Mouse (Mus musculus): ENCODE results near the gene Rnaset2a.
"Not testable (repeated sequence)": the region's sequence is repeated elsewhere in the genome, so short reads cannot be mapped to it uniquely, and the experiment has no call there.

Gene Rnaset2a

DNA sequence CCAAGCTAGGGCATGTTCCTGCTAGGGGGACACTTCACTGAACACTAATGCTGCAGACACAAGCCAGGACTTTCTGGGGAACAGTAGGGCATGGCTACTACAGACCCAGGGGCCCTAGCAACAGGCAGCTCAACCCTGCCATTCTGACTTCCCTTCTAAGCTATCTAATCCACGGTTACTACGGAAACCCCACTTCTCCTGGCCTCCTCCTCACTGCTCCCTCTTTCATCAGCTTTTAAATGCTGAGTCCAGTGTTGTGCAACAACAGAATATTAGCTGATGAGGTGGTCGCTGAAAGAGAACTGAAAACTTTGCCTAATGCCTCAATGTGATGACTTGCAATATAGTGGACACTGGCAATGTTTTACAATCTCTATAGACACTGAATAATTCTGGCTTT lies 7.7 kb downstream of the Rnaset2a start:
- DNase-seq (ENCODE audit: extremely low spot score, low read depth, low spot score), result not testable (repeated sequence)

DNA sequence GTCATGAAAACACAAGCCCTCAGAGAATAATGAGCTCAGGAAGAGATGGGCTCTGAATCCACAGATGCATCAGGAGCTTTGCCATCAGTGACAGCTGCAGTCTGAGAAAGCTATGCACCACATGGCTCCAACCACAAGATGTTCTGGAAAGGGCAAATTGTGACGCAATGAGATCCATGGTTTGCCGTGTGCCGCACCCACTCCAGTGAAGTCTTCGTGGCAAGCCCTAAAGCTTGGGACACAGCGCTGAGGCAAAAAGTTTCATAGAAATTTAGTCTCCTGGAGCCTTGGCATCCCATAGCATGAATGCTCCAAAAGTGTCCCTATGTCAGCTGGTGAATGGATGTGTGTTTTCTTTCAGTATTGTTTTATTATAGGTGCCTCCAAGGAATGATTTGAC lies 9.8 kb downstream of the Rnaset2a start:
- DNase-seq (ENCODE audit: extremely low spot score, low read depth, low spot score), result not testable (repeated sequence)

DNA sequence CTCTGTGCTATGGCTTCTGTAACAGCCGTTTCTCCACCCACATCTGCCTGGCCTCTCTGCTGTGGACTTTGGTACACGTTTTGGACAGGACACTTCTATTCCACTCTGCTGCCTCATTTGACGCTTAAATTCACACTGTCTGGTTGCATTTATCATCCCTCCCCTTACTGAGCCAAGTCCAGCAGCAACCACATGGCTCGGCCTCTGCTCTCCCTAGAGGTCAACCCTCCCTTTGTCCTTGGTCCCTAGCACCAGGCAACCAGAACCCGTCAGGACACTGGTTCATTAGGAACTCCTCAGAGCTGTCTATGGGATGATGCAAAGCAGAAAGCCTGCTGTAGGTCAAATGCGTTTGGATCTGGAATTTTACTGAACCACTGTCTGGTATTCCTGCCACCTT lies 17.0 kb downstream of the Rnaset2a start:
- not testable (repeated sequence) for DNase-seq (ENCODE audit: extremely low spot score, low read depth, low spot score)

DNA sequence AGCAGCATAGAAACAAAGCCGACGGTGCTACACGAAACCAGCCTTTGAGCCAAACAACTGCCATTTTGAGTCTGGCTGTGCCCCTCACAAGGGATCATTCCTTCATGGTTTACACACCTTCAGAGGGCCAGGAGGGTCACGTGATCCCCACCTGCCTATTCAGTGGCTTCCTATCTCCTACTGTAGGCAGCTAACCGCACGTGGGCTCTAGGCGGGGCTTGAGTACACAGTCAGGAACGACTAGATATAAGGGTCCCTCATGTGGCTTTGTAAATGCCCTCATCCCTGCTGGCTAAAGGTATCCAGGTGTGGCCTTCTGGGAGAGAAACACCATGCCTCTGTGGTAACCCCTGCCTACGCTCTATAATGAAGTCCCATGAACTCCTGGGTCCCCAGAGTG lies 18.3 kb downstream of the Rnaset2a start:
- not testable (repeated sequence) for DNase-seq (ENCODE audit: extremely low spot score, low read depth, low spot score)

DNA sequence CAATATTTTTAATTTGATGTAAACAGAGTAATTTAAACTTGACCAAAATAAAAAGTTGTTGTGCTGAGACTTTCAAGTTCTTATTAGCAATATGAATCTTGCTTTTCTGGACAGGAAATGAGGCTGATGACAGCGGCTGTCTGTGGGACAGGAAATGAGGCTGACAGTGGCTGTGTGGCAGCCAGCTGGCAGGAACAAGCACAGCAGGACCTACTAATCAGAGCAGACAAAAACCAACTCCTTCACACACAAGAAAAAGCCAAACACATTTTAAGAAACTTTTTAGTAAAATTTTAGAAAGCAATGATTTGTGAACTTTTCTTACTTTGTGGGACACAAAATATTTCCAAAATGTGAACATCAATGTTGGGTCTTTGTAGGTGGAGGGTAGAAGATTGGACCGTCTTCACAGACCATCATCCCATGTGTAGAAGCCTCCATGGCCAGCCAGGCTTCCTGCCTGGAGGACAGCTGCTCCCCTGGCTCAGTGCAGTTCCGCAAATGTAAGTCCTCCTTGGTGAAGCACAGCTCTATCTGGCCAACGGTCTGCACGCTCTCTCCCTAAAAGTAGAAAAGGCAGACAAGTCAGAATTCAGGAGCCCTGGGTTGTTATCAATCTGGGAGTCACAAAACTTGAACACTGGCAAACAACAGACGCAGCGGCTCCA lies 19.4 kb downstream of the Rnaset2a start:
- DNase-seq (ENCODE audit: extremely low spot score, low read depth, low spot score), result not testable (repeated sequence)

DNA sequence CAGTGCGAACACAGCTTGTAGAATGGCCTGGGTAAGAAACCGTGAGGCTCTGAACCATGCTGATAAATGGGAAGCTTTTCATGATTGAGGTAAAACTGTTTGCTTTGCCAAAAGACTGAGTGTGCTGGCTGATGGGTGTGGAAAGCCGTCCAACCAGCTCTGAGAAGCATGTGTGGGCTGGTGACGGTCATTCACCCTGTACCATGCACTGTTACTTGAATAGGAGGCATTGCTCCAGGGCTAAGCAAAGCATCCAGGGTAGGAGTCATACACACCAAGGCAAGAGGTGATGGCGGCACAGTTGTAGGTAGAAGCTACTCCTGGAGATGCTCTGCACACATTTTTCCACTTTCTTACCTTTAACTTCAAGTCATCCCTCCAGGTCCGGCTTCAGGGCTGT lies 23.3 kb downstream of the Rnaset2a start:
- not testable (repeated sequence) for DNase-seq (ENCODE audit: extremely low spot score, low read depth, low spot score)

DNA sequence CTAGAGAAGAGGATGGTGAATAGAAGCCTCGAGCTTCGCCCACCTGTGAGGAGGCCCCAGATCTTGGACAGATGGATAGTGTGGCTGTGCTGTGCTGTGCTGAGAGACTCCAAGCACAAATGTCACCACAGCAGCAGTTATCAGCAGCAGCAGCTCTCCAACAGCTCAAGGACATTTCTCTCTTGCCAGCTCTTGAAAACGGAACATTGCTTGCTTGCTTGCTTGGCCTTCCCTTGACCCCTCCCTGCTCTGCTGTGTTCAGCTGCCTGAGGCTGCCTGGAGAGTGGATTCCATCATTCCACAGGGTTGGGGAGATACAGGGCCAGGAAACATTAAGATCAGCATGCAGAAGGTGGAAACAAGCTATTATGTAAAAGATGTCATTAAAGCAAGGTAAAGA lies 24.9 kb downstream of the Rnaset2a start:
- DNase-seq (ENCODE audit: extremely low spot score, low read depth, low spot score), result not testable (repeated sequence)

DNA sequence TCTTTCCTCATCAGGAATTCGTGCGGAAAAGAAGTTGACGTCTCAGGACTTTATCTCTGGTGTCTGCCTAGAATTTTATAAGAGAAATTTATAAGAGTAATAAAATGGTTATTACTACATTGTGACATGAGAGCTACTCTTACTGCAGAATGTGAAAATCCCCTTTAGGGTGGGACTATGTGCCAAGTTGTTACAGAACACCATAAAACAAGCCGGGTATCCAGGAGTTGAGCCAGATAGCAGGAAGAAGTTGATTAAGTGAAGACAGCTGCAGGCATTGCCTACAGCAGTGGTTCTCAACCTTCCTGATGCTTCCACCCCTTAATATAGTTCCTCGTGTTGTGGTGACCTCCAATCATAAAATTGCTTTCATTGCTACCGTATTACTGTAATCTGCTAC lies 31.0 kb downstream of the Rnaset2a start:
- DNase-seq (ENCODE audit: extremely low spot score, low read depth, low spot score), result not testable (repeated sequence)

DNA sequence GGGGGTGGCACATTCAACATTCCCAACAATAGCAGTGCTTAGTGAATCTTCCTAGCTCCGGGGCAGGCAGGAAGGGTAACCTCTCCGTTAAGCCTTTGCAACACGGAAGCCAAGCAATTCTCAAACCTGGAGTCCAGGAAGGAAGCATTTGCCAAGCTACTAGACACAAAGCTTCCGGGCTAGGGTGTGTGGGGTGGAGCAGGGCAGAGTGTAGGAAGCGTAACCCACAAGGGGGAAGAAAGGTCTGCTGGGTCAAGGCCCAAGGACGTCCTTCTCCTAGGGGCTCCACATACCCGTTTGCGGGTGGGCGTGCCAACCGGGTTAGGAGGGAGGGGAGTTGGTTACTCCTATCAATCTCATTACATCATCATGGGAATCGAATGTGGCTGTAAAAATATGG lies 31.5 kb downstream of the Rnaset2a start:
- not testable (repeated sequence) for DNase-seq (ENCODE audit: extremely low spot score, low read depth, low spot score)

DNA sequence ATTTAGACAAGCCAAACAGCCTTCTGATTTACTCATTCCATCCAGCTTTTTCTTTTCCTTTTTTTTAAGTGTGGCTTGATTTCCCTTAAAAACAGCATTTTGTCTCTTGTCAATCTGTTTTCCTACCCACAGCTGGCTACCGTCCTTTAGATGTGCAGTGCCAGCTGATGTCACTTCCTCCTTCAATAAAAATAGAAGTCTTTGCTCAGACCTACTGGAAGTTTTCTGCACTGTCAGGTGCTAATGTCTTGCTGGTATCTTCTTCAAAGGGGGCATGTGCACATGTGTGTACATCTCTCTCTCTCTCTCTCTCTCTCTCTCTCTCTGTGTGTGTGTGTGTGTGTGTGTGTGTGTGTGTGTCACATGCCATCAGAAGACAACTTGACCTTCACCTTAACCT lies 35.7 kb downstream of the Rnaset2a start:
- not testable (repeated sequence) for DNase-seq (ENCODE audit: extremely low spot score, low read depth, low spot score)

DNA sequence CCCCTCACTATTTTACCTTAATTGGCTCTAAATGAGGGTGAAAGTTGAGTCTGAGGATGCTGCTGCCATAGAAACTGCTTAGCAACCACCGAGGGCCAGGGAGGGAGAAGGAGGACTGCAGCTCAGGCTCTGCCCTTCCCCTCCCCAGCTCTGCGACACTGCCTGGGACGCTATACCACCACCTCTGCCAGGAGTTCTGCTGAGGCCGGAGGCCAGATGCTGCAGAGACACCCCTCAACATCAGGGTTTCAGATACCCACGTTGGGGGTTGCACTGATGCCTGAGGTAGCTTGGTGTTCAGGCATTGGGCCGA lies 46.6 kb downstream of the Rnaset2a start:
- DNase-seq (ENCODE audit: extremely low spot score, low read depth, low spot score), result not testable (repeated sequence)

DNA sequence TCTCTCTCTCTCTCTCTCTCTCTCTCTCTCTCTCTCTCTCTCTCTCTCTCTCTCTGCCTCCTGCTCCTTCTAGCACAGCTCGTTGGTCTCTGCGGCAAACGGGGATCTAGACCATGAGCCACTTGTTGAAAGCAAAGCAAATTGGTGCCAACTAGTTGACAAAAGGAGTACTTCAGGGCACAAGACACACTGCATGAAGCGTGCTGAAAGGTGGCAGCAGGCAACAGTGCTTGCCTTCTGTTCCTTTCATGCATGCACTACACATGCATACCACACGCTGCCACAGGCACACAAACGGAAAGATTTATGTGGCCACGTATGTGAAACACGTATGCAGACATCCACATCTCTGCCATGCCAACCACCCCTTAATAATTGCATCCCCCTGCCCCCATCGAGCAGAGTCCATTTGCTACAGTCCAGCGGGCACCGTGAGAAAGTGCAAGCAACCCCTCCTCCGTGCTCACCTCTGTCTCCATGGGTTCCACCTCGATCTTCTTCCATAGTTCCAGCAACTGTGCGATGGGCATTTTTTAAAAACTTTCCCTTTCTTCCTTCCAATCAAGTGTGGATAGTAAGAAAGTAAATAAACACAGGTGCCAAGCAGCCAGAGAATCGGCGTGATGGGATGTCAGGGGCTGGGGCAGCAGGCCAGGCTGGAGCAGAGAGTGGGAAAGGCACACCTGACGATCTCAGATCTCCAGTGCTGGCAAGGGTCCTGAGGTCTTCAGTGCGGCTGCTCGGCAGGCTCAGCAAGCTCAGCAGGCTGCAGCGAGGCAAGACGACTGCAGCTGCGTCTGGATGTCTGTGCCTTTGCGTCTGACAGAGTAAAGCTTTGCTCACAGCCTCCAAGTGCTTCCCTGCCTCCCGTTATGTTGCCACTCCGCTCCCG lies 47.2 kb downstream of the Rnaset2a start:
- DNase-seq (ENCODE audit: extremely low spot score, low read depth, low spot score), result not testable (repeated sequence)

DNA sequence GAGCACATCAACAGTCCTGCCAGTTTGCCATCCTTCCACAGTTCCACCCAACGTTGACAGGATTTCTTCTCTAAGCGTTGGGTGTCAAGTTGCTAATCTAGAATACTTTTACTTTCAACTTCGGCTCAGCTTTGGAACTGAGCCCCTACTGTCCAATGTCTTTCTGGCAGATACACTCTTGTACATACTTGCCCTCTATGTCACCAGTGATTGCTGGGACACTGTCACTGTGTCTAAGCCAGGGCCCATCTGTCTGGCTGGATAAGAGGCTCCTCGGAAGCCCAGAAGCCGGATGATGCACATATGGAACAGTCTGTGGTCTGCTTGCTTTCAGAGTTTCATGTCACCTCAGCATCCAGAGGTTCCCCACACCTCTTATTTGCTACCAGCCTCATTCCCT lies 51.7 kb downstream of the Rnaset2a start:
- not testable (repeated sequence) for DNase-seq (ENCODE audit: extremely low spot score, low read depth, low spot score)

DNA sequence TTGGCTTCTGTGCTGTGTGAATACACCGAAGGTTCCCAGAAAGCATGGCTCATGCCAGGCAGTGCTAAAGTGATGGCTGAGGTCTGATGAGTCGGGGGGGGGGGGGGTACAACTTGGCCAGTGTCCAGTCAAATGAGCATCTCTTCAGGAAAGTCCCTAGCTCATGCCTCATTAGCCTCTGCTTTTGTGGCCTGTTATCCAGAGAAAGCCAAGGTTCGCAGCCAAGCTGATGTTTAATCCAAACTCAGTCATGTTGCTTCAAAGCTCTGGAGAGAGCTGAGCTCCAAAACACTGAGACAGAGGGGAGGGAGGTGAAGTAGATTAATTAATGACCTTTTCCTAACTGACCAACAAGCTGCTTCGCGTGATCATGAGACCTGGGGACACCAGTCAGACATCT lies 52.2 kb downstream of the Rnaset2a start:
- DNase-seq (ENCODE audit: extremely low spot score, low read depth, low spot score), result not testable (repeated sequence)

DNA sequence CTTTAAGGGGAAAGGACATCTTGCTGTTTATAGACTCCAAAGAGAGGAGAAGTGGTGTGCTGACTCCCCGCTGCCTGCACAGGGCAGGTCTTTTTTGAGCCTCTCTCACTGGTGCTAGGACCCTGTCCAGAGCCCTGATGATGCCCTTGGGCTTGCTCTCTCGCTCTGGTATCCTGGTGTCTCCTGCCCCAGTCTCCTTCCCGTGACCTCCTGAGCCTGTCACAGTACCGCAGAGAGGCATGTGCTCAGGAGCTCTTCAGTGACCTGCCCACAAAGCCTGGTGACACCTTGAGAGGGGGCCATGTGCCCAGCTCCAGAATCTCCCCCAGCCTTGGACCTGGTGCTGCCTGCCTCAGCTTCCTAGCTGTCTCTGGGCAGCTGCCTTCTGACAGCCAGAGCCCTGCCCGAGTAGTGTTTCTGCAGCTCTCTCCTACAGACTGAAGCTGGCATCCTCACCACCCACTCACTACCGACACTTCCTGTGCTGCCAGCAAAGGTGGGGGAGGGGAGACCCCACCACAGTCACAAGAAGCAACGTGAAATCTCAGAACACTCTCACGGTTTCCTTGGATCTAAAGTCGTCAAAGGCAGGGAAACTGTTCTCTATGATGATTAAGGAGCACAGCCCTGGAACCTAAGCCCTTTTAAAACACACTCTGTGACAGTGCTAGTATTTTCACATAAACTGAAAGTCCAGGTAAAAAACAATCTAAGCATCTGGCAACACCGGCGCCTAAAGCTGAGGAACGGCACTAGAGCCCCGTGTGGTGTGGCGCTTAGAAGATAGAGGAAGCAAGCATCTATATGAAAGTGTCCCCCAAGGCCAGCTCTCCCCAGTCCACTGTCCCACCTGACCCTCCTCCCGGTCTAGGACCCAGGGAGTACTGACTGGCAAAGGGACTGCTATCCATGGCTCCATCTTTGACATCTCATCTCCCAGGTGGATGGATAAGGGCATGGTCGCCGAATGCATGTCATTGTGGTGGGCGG lies 55.1 kb downstream of the Rnaset2a start:
- not testable (repeated sequence) for DNase-seq (ENCODE audit: extremely low spot score, low read depth, low spot score)

DNA sequence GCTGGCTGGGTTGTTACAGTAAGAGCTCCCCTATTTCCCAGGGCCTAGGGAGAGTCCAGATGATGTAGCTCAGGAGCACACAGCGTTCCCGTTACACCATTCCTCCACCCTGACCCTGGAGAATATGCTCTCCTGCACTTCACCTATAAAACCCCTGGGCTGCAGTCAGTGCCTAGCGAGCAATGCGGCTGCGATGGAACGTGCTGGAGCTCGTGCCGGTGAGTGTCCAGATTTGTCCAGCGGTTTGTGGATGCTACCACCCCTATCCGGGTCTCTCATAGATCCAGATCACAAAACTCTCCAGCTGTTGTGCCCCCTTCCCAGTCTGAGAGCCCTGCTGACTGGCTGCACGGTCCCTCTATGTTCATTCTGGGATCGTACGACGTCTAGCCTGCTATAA lies 56.6 kb downstream of the Rnaset2a start:
- not testable (repeated sequence) for DNase-seq (ENCODE audit: extremely low spot score, low read depth, low spot score)

DNA sequence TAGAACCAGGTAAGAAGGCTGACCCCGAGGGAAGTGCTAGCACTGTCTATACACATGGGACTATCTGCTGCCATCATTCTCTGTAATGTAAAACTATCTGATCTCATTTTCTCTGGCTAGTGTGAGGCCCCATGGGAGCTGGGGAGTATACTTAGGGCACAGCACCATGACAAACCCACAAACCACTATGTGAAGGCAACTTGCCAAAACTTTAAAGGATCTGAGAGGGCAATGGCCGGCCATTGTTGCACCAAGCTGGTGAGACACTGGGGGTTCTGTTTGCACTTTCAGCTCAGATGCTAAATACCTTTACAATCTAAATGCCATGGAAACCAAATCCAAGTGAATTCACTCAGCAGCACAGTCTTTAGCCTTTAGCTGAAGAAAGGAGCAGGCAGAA lies 78.0 kb downstream of the Rnaset2a start:
- DNase-seq (ENCODE audit: extremely low spot score, low read depth, low spot score), result not testable (repeated sequence)

Data from hindlimb bud, embryonic 11.5 days (tissue).